Mouse (Mus musculus): ENCODE results near the gene Gh. TPM values are rescaled to one million over a fixed set of nuclear protein-coding genes. Genes with fewer than 3 reads are reported as not detected.

Gh gene
- polyA plus RNA-seq, 1 experiment from 2014 or later, result not detected

GRCm38 (mm10) chr11:106307432-106307831 lies 5.8 kb upstream of the Gh start:
- Histone ChIP-seq H3K27me3 (ENCODE audit: control insufficient read depth, insufficient read depth, low read length) (no peaks in the 10 kb centered on the region), H3K4me2 (ENCODE audit: low read depth, low read length) (no peak overlapping the region), H3K36me3 (replicated peaks; ENCODE audit: control insufficient read depth, insufficient read depth, low read depth, low read length) (no peaks in the 10 kb centered on the region), H3K4me1 (ENCODE audit: control insufficient read depth, insufficient read depth, low read length) (no peaks in the 10 kb centered on the region), H3K4me3 (ENCODE audit: low read depth, low read length) (no peak overlapping the region), H3K27ac (replicated peaks; ENCODE audit: low read depth, low read length) (no peak overlapping the region), H3K9ac (replicated peaks; ENCODE audit: low read length) (no peak overlapping the region), H3K9me3 (replicated peaks; ENCODE audit: control insufficient read depth, low read length) (no peaks in the 10 kb centered on the region)
- DNase-seq (ENCODE audit: low spot score) (no peak), ATAC-seq (replicated peaks; ENCODE audit: insufficient number of reproducible peaks, low FRiP score, low TSS enrichment, low read depth) (no peak)
- WGBS, result 75% methylated on average over 5 of the region's 5 CpGs

GRCm38 (mm10) chr11:106306758-106307157 lies 5.1 kb upstream of the Gh start:
- no peak for ATAC-seq (replicated peaks; ENCODE audit: insufficient number of reproducible peaks, low FRiP score, low TSS enrichment, low read depth)
- 88% methylated on average over 9 of the region's 9 CpGs for WGBS

GRCm38 (mm10) chr11:106306065-106306385 lies 4.4 kb upstream of the Gh start:
- 85% methylated on average over 3 of the region's 3 CpGs for WGBS
- Histone ChIP-seq H3K9me3 (replicated peaks; ENCODE audit: control insufficient read depth, low read length) (no peaks in the 10 kb centered on the region), H3K4me3 (ENCODE audit: low read depth, low read length) (no peak overlapping the region), H3K27me3 (ENCODE audit: control insufficient read depth, insufficient read depth, low read length) (no peaks in the 10 kb centered on the region), H3K36me3 (replicated peaks; ENCODE audit: control insufficient read depth, insufficient read depth, low read depth, low read length) (no peaks in the 10 kb centered on the region), H3K27ac (replicated peaks; ENCODE audit: low read depth, low read length) (no peak overlapping the region), H3K9ac (replicated peaks; ENCODE audit: low read length) (no peak overlapping the region), H3K4me2 (ENCODE audit: low read depth, low read length) (no peak overlapping the region), H3K4me1 (ENCODE audit: control insufficient read depth, insufficient read depth, low read length) (no peaks in the 10 kb centered on the region)
- no peak for ATAC-seq (replicated peaks; ENCODE audit: insufficient number of reproducible peaks, low FRiP score, low TSS enrichment, low read depth)
- no peak for DNase-seq (ENCODE audit: low spot score)

More at GRCm38 (mm10) chr11:106306758-106307157, 5.1 kb upstream of the Gh start:
- H3K36me3 ChIP-seq (replicated peaks; ENCODE audit: control insufficient read depth, insufficient read depth, low read depth, low read length), result no peaks in the 10 kb centered on the region
- no peak overlapping the region for H3K4me3 ChIP-seq (ENCODE audit: low read depth, low read length)
- no peaks in the 10 kb centered on the region for H3K9me3 ChIP-seq (replicated peaks; ENCODE audit: control insufficient read depth, low read length)
- H3K9ac ChIP-seq (replicated peaks; ENCODE audit: low read length), result no peak overlapping the region
- no peaks in the 10 kb centered on the region for H3K27me3 ChIP-seq (ENCODE audit: control insufficient read depth, insufficient read depth, low read length)
- no peak overlapping the region for H3K27ac ChIP-seq (replicated peaks; ENCODE audit: low read depth, low read length)
- DNase-seq (ENCODE audit: low spot score), result no peak
- no peaks in the 10 kb centered on the region for H3K4me1 ChIP-seq (ENCODE audit: control insufficient read depth, insufficient read depth, low read length)
- no peak overlapping the region for H3K4me2 ChIP-seq (ENCODE audit: low read depth, low read length)

GRCm38 (mm10) chr11:106305348-106306064 lies 3.8 kb upstream of the Gh start:
- no peak for DNase-seq (ENCODE audit: low spot score)
- Histone ChIP-seq H3K9me3 (replicated peaks; ENCODE audit: control insufficient read depth, low read length) (no peaks in the 10 kb centered on the region), H3K4me3 (ENCODE audit: low read depth, low read length) (no peak overlapping the region), H3K27me3 (ENCODE audit: control insufficient read depth, insufficient read depth, low read length) (no peaks in the 10 kb centered on the region), H3K36me3 (replicated peaks; ENCODE audit: control insufficient read depth, insufficient read depth, low read depth, low read length) (no peaks in the 10 kb centered on the region), H3K27ac (replicated peaks; ENCODE audit: low read depth, low read length) (no peak overlapping the region), H3K9ac (replicated peaks; ENCODE audit: low read length) (no peak overlapping the region), H3K4me1 (ENCODE audit: control insufficient read depth, insufficient read depth, low read length) (no peaks in the 10 kb centered on the region), H3K4me2 (ENCODE audit: low read depth, low read length) (no peak overlapping the region)
- WGBS, result 81% methylated on average over 10 of the region's 10 CpGs
- ATAC-seq (replicated peaks; ENCODE audit: insufficient number of reproducible peaks, low FRiP score, low TSS enrichment, low read depth), result no peak

GRCm38 (mm10) chr11:106302634-106303033 lies 969 bp upstream of the Gh start:
- Histone ChIP-seq H3K4me2 (ENCODE audit: low read depth, low read length) (no peak overlapping the region), H3K4me3 (ENCODE audit: low read depth, low read length) (no peak overlapping the region), H3K9ac (replicated peaks; ENCODE audit: low read length) (no peak overlapping the region), H3K27me3 (ENCODE audit: control insufficient read depth, insufficient read depth, low read length) (no peaks in the 10 kb centered on the region), H3K4me1 (ENCODE audit: control insufficient read depth, insufficient read depth, low read length) (no peaks in the 10 kb centered on the region), H3K36me3 (replicated peaks; ENCODE audit: control insufficient read depth, insufficient read depth, low read depth, low read length) (no peaks in the 10 kb centered on the region; the same call in 1 of the 2 replicates), H3K9me3 (replicated peaks; ENCODE audit: control insufficient read depth, low read length) (no peaks in the 10 kb centered on the region), H3K27ac (replicated peaks; ENCODE audit: low read depth, low read length) (no peak overlapping the region)
- 17% methylated on average over 2 of the region's 2 CpGs for WGBS
- DNase-seq (ENCODE audit: low spot score) (peak; percentile 75), ATAC-seq (replicated peaks; ENCODE audit: insufficient number of reproducible peaks, low FRiP score, low TSS enrichment, low read depth) (no peak)

- Histone ChIP-seq H3K4me2 (ENCODE audit: low read depth, low read length) (no peak overlapping the region), H3K36me3 (replicated peaks; ENCODE audit: control insufficient read depth, insufficient read depth, low read depth, low read length) (no peaks in the 10 kb centered on the region), H3K4me1 (ENCODE audit: control insufficient read depth, insufficient read depth, low read length) (no peaks in the 10 kb centered on the region), H3K9ac (replicated peaks; ENCODE audit: low read length) (no peak overlapping the region), H3K4me3 (ENCODE audit: low read depth, low read length) (no peak overlapping the region), H3K27ac (replicated peaks; ENCODE audit: low read depth, low read length) (no peak overlapping the region), H3K9me3 (replicated peaks; ENCODE audit: control insufficient read depth, low read length) (no peaks in the 10 kb centered on the region), H3K27me3 (ENCODE audit: control insufficient read depth, insufficient read depth, low read length) (no peaks in the 10 kb centered on the region)
- 88% methylated on average over 2 of the region's 2 CpGs for WGBS
- DNase-seq (ENCODE audit: low spot score), result no peak
- ATAC-seq (replicated peaks; ENCODE audit: insufficient number of reproducible peaks, low FRiP score, low TSS enrichment, low read depth), result no peak
Observed at GRCm38 (mm10) chr11:106291861-106292260, 9.8 kb downstream of the Gh start.

- Histone ChIP-seq H3K4me3 (ENCODE audit: low read depth, low read length) (no peak overlapping the region), H3K27me3 (ENCODE audit: control insufficient read depth, insufficient read depth, low read length) (no peaks in the 10 kb centered on the region), H3K9me3 (replicated peaks; ENCODE audit: control insufficient read depth, low read length) (no peaks in the 10 kb centered on the region), H3K27ac (replicated peaks; ENCODE audit: low read depth, low read length) (no peak overlapping the region), H3K9ac (replicated peaks; ENCODE audit: low read length) (no peak overlapping the region), H3K4me1 (ENCODE audit: control insufficient read depth, insufficient read depth, low read length) (no peaks in the 10 kb centered on the region), H3K36me3 (replicated peaks; ENCODE audit: control insufficient read depth, insufficient read depth, low read depth, low read length) (no peaks in the 10 kb centered on the region), H3K4me2 (ENCODE audit: low read depth, low read length) (no peak overlapping the region)
- ATAC-seq (replicated peaks; ENCODE audit: insufficient number of reproducible peaks, low FRiP score, low TSS enrichment, low read depth), result no peak
- no peak for DNase-seq (ENCODE audit: low spot score)
- WGBS, result 85% methylated on average over 5 of the region's 5 CpGs
Observed at GRCm38 (mm10) chr11:106290376-106290775, 11.3 kb downstream of the Gh start.

GRCm38 (mm10) chr11:106289369-106289768 lies 12.3 kb downstream of the Gh start:
- no peak for DNase-seq (ENCODE audit: low spot score)
- H3K36me3 ChIP-seq (replicated peaks; ENCODE audit: control insufficient read depth, insufficient read depth, low read depth, low read length), result no peaks in the 10 kb centered on the region

More at GRCm38 (mm10) chr11:106289369-106289768, 12.3 kb downstream of the Gh start:
- ATAC-seq (replicated peaks; ENCODE audit: insufficient number of reproducible peaks, low FRiP score, low TSS enrichment, low read depth), result no peak
- Histone ChIP-seq H3K4me2 (ENCODE audit: low read depth, low read length) (no peak overlapping the region), H3K4me1 (ENCODE audit: control insufficient read depth, insufficient read depth, low read length) (no peaks in the 10 kb centered on the region), H3K27ac (replicated peaks; ENCODE audit: low read depth, low read length) (no peak overlapping the region), H3K27me3 (ENCODE audit: control insufficient read depth, insufficient read depth, low read length) (no peaks in the 10 kb centered on the region), H3K4me3 (ENCODE audit: low read depth, low read length) (no peak overlapping the region), H3K9ac (replicated peaks; ENCODE audit: low read length) (no peak overlapping the region), H3K9me3 (replicated peaks; ENCODE audit: control insufficient read depth, low read length) (no peaks in the 10 kb centered on the region)
- 78% methylated on average over 8 of the region's 8 CpGs for WGBS

Measured in embryonic facial prominence, embryonic 11.5 days (tissue).